Mouse (Mus musculus): ENCODE measurements around the gene Btbd2. TPM values are rescaled to one million over a fixed set of nuclear protein-coding genes. Genes with fewer than 3 reads are reported as not detected.
"Not testable (repeated sequence)": the region's sequence is repeated elsewhere in the genome, so short reads cannot be mapped to it uniquely, and the experiment has no call there.

Btbd2 gene
- polyA plus RNA-seq, 1 experiment from 2014 or later = 45.4 TPM

GRCm38 (mm10) chr10:80611905-80612304, 45.0 kb downstream of the Btbd2 start:
- Histone ChIP-seq H3K36me3 (peaks cover 58% of the 10 kb centered on the region), H3K9ac (no peak overlapping the region), H3K4me2 (no peak overlapping the region), H3K27ac (no peak overlapping the region), H3K9me3 (replicated peaks) (no peaks in the 10 kb centered on the region), H3K27me3 (no peaks in the 10 kb centered on the region), H3K4me1 (replicated peaks) (0 out of 2 replicates have a peak, but pooled peaks cover 3% of the 10 kb centered on the region), H3K4me3 (no peak overlapping the region)
- ATAC-seq (replicated peaks; ENCODE audit: insufficient number of reproducible peaks, insufficient read depth, low FRiP score, low read depth) = no peak
- 92% methylated on average over 3 of the region's 3 CpGs for WGBS

DNA sequence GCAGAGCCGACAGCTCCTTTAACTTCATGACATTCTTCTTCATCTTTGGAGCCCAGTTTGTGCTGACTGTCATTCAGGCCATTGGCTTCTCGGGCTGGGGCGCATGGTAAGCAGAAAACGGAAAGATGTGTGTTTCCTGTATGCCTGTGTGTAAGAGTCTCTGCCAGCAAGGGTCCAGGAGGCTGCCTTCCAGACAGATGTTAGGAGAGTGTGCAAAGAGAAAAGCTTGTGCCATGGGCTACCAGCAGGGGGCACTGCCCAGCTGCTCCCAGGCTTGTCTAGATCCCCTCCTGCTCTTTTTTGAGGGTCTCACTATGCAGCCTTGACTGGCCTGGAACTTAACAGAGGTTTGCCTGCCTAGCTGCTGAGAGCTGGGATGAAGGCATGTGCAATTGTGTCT, 45.8 kb downstream of the Btbd2 start:
- WGBS = 46% methylated on average over 4 of the region's 4 CpGs
- 0 out of 2 replicates have a peak, but pooled peaks have one; percentile 25 for ATAC-seq (replicated peaks; ENCODE audit: insufficient number of reproducible peaks, insufficient read depth, low FRiP score, low read depth)

GRCm38 (mm10) chr10:80610116-80610785, 46.6 kb downstream of the Btbd2 start:
- 88% methylated on average over 9 of the region's 9 CpGs for WGBS
- Histone ChIP-seq H3K4me1 (replicated peaks) (0 out of 2 replicates have a peak, but pooled peaks cover 3% of the 10 kb centered on the region), H3K27ac (no peak overlapping the region), H3K36me3 (peaks cover 58% of the 10 kb centered on the region), H3K9ac (no peak overlapping the region), H3K4me3 (no peak overlapping the region), H3K27me3 (no peaks in the 10 kb centered on the region), H3K9me3 (replicated peaks) (no peaks in the 10 kb centered on the region), H3K4me2 (no peak overlapping the region)
- ATAC-seq (replicated peaks; ENCODE audit: insufficient number of reproducible peaks, insufficient read depth, low FRiP score, low read depth) = no peak

More for the DNA sequence above, 45.8 kb downstream of the Btbd2 start:
- Histone ChIP-seq H3K9me3 (replicated peaks) (no peaks in the 10 kb centered on the region), H3K9ac (no peak overlapping the region), H3K4me2 (no peak overlapping the region), H3K27me3 (no peaks in the 10 kb centered on the region), H3K36me3 (peaks cover 66% of the 10 kb centered on the region), H3K27ac (no peak overlapping the region), H3K4me3 (no peak overlapping the region), H3K4me1 (replicated peaks) (0 out of 2 replicates have a peak, but pooled peaks cover 3% of the 10 kb centered on the region)

GRCm38 (mm10) chr10:80609269-80609924, 47.5 kb downstream of the Btbd2 start:
- no peak for ATAC-seq (replicated peaks; ENCODE audit: insufficient number of reproducible peaks, insufficient read depth, low FRiP score, low read depth)
- Histone ChIP-seq H3K9ac (0 out of 2 replicates have a peak overlapping the region, but pooled peaks have one; percentile 12), H3K27me3 (no peaks in the 10 kb centered on the region), H3K4me1 (replicated peaks) (peaks cover 3% of the 10 kb centered on the region; the same call in 1 of the 2 replicates), H3K4me3 (no peak overlapping the region), H3K36me3 (peaks cover 49% of the 10 kb centered on the region), H3K27ac (no peak overlapping the region), H3K9me3 (replicated peaks) (no peaks in the 10 kb centered on the region), H3K4me2 (no peak overlapping the region)
- WGBS = 90% methylated on average over 10 of the region's 10 CpGs

DNA sequence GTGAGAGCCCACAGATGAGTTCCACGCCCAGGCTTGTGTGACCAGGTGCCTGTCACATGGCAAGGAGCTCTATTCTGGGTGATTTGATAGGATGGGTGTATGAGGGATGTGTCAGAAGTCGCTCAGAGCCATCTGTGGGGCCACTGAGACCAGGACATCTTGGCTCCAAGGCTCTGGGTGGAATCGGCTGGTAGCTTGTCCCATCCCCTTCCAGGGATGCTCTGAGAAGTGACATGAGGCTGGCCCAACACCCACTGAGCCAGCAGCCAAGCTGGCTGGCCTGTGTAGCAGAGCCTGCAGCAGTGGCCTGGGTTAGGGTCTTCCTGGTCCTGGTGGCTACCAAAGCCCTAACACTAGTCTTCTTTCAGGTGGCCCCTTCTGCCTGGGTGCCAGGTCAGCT, 48.4 kb downstream of the Btbd2 start:
- H3K4me2 ChIP-seq = no peak overlapping the region
- no peak for ATAC-seq (replicated peaks; ENCODE audit: insufficient number of reproducible peaks, insufficient read depth, low FRiP score, low read depth)
- H3K4me1 ChIP-seq (replicated peaks) = peaks cover 11% of the 10 kb centered on the region
- 89% methylated on average over 3 of the region's 3 CpGs for WGBS
- H3K9me3 ChIP-seq (replicated peaks) = no peaks in the 10 kb centered on the region
- no peak overlapping the region for H3K4me3 ChIP-seq
- H3K27ac ChIP-seq = no peak overlapping the region
- H3K36me3 ChIP-seq = peaks cover 42% of the 10 kb centered on the region
- no peaks in the 10 kb centered on the region for H3K27me3 ChIP-seq
- H3K9ac ChIP-seq = no peak overlapping the region

- Histone ChIP-seq H3K36me3 (peaks cover 30% of the 10 kb centered on the region), H3K9me3 (replicated peaks) (no peaks in the 10 kb centered on the region), H3K4me2 (no peak overlapping the region), H3K27ac (no peak overlapping the region), H3K4me1 (replicated peaks) (peaks cover 18% of the 10 kb centered on the region), H3K27me3 (no peaks in the 10 kb centered on the region), H3K9ac (no peak overlapping the region), H3K4me3 (no peak overlapping the region)
- WGBS = 93% methylated on average over 34 of the region's 34 CpGs
- no peak for ATAC-seq (replicated peaks; ENCODE audit: insufficient number of reproducible peaks, insufficient read depth, low FRiP score, low read depth)
These were observed 50.0 kb downstream of the Btbd2 start for GRCm38 (mm10) chr10:80606737-80607350.

GRCm38 (mm10) chr10:80606306-80606705, 50.6 kb downstream of the Btbd2 start:
- Histone ChIP-seq H3K27me3 (no peaks in the 10 kb centered on the region), H3K9me3 (replicated peaks) (no peaks in the 10 kb centered on the region), H3K4me3 (no peak overlapping the region), H3K27ac (no peak overlapping the region), H3K4me2 (no peak overlapping the region), H3K4me1 (replicated peaks) (peaks cover 18% of the 10 kb centered on the region), H3K9ac (no peak overlapping the region), H3K36me3 (peaks cover 30% of the 10 kb centered on the region)
- no peak for ATAC-seq (replicated peaks; ENCODE audit: insufficient number of reproducible peaks, insufficient read depth, low FRiP score, low read depth)
- 90% methylated on average over 23 of the region's 23 CpGs for WGBS

GRCm38 (mm10) chr10:80605721-80606120, 51.1 kb downstream of the Btbd2 start, which contains the start of gene Gm49322:
Gene Gm49322, plus strand, starts transcription at chr10:80606021.
- H3K9me3 ChIP-seq (replicated peaks); H3K27ac ChIP-seq; H3K4me2 ChIP-seq; ATAC-seq (replicated peaks; ENCODE audit: insufficient number of reproducible peaks, insufficient read depth, low FRiP score, low read depth); H3K9ac ChIP-seq; H3K27me3 ChIP-seq; H3K4me3 ChIP-seq: not testable (repeated sequence)
- peaks cover 18% of the 10 kb centered on the region for H3K4me1 ChIP-seq (replicated peaks)
- WGBS = 77% methylated on average over 4 of the region's 4 CpGs
- peaks cover 30% of the 10 kb centered on the region for H3K36me3 ChIP-seq

DNA sequence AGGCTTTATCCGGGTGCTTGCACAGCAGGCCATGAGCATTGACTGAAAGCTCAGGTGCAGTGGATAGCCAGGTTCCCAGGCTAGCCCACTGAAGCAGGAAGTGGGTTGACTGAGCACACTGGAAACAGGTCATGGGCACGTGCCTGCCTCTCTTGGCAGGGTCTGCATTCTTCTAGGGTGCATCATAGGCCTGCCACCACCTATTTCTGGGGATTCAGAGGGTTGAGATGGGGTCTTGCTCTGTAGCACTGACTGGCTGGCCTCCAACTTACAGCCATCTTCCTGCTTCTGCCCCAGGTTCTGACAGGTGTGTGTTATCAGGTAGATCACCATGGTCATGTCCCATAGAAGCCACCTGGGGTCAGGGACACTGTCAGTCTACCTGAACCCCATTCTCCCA, 51.9 kb downstream of the Btbd2 start:
- no peak overlapping the region for H3K9ac ChIP-seq
- no peak overlapping the region for H3K4me2 ChIP-seq
- WGBS = 84% methylated on average over 2 of the region's 2 CpGs

DNA sequence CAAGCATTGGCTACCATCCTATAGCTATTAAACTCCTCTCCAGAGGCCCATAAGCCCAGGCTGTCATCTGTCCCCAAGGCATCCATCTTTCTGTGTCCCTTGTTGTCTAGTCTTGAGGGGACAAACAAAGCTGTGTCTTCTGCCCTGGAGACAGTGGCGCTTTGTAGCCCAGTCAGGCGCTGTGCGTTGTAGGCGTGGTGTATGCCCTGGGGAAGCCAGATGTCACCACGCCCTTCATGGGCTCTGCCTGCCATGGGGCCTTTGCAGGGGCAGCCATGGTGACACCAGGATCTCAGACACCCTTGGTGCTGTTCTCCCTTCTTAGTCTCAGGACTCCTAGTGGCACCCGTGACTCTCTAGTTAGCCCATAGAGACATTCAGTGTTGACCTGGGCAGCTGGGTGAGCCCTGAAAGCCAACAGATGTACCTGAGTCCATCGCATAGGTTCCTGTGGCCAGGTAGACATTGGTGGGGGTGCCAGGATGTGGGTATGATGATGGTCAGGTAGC, 52.8 kb downstream of the Btbd2 start:
- Histone ChIP-seq H3K4me1 (replicated peaks) (peaks cover 16% of the 10 kb centered on the region), H3K9me3 (replicated peaks) (no peaks in the 10 kb centered on the region), H3K4me3 (peak overlapping the region; percentile 65), H3K4me2 (peak overlapping the region; percentile 84), H3K27me3 (no peaks in the 10 kb centered on the region), H3K9ac (peak overlapping the region; percentile 67; the same call in 1 of the 2 replicates), H3K27ac (peak overlapping the region; percentile 88; the same call in 1 of the 2 replicates), H3K36me3 (peaks cover 19% of the 10 kb centered on the region)
- 86% methylated on average over 7 of the region's 7 CpGs for WGBS
- ATAC-seq (replicated peaks; ENCODE audit: insufficient number of reproducible peaks, insufficient read depth, low FRiP score, low read depth) = no peak

More for the DNA sequence above, 51.9 kb downstream of the Btbd2 start:
- Histone ChIP-seq H3K27me3 (no peaks in the 10 kb centered on the region), H3K27ac (no peak overlapping the region), H3K4me3 (no peak overlapping the region), H3K36me3 (peaks cover 28% of the 10 kb centered on the region), H3K9me3 (replicated peaks) (no peaks in the 10 kb centered on the region), H3K4me1 (replicated peaks) (peaks cover 16% of the 10 kb centered on the region)
- no peak for ATAC-seq (replicated peaks; ENCODE audit: insufficient number of reproducible peaks, insufficient read depth, low FRiP score, low read depth)

- Histone ChIP-seq H3K27me3 (no peaks in the 10 kb centered on the region), H3K36me3 (peaks cover 17% of the 10 kb centered on the region), H3K4me1 (replicated peaks) (peaks cover 16% of the 10 kb centered on the region), H3K4me3 (peak overlapping the region; percentile 65), H3K4me2 (peak overlapping the region; percentile 84), H3K9me3 (replicated peaks) (no peaks in the 10 kb centered on the region), H3K27ac (peak overlapping the region; percentile 88), H3K9ac (peak overlapping the region; percentile 67)
- ATAC-seq (replicated peaks; ENCODE audit: insufficient number of reproducible peaks, insufficient read depth, low FRiP score, low read depth) = no peak
- WGBS = 26% methylated on average over 7 of the region's 7 CpGs
These were observed 53.5 kb downstream of the Btbd2 start for GRCm38 (mm10) chr10:80603364-80603763.
